Mouse (Mus musculus): ENCODE measurements around the gene Nudt17. TPM values are rescaled to one million over a fixed set of nuclear protein-coding genes. Genes with fewer than 3 reads are reported as not detected.

Gene Nudt17
- total RNA-seq, 1 experiment = 7.4 TPM

GRCm38 (mm10) chr3:96680269-96680956 lies 27.9 kb downstream of the Nudt17 start:
- Histone ChIP-seq H3K36me3 (ENCODE audit: control insufficient read depth, insufficient read depth, low read length, poor library complexity, severe bottlenecking) (no peaks in the 10 kb centered on the region), H3K4me1 (ENCODE audit: control insufficient read depth in 2 of 2, insufficient read depth in 2 of 2, low read length in 2 of 2, poor library complexity in 1 of 2) (peaks cover 27% of the 10 kb centered on the region in 2 experiments), H3K9ac (ENCODE audit: insufficient read depth, low read depth, low read length, poor library complexity, severe bottlenecking) (no peak overlapping the region), H3K4me3 (ENCODE audit: insufficient read depth in 1 of 2, low read depth in 1 of 2, low read length in 2 of 2, poor library complexity in 1 of 2, severe bottlenecking in 1 of 2) (no peak overlapping the region; a peak in 1 of 4 replicates), H3K9me3 (ENCODE audit: control insufficient read depth, insufficient read depth, low read depth, low read length) (no peaks in the 10 kb centered on the region), H3K27ac (ENCODE audit: insufficient read depth, low read depth, low read length, poor library complexity, severe bottlenecking) (no peak overlapping the region)
- no peak for DNase-seq (ENCODE audit: low read depth, low spot score)
- no peak for TF ChIP-seq CHD2 (IDR thresholded peaks at IDR 0.05; ENCODE audit: low read depth, low read length)
- no peak for TF ChIP-seq ZNF384 (IDR thresholded peaks at IDR 0.05; ENCODE audit: low read depth, low read length)
- no peak for TF ChIP-seq ZC3H11A (IDR thresholded peaks at IDR 0.05; ENCODE audit: borderline replicate concordance, low read depth, low read length)
- TF ChIP-seq HCFC1 (IDR thresholded peaks at IDR 0.05; ENCODE audit: borderline replicate concordance, insufficient read depth, low read length) = no peak
- TF ChIP-seq MAFK (IDR thresholded peaks at IDR 0.05; ENCODE audit: insufficient read depth, low read depth, low read length) = no peak
- in situ Hi-C loops (cut with MboI; ENCODE audit: low sequenced_read_pairs in 2 of 2, unreplicated experiment in 2 of 2) = no loop called here

GRCm38 (mm10) chr3:96679159-96679674 lies 29.1 kb downstream of the Nudt17 start:
- H3K4me1 ChIP-seq (ENCODE audit: control insufficient read depth in 2 of 2, insufficient read depth in 2 of 2, low read length in 2 of 2, poor library complexity in 1 of 2) = peaks cover 25 to 29% of the 10 kb centered on the region in 2 experiments
- no peaks in the 10 kb centered on the region for H3K9me3 ChIP-seq (ENCODE audit: control insufficient read depth, insufficient read depth, low read depth, low read length)
- no peak overlapping the region for H3K4me3 ChIP-seq (ENCODE audit: insufficient read depth in 1 of 2, low read depth in 1 of 2, low read length in 2 of 2, poor library complexity in 1 of 2, severe bottlenecking in 1 of 2)
- peak overlapping the region; percentile 90 for H3K27ac ChIP-seq (ENCODE audit: insufficient read depth, low read depth, low read length, poor library complexity, severe bottlenecking)
- H3K36me3 ChIP-seq (ENCODE audit: control insufficient read depth, insufficient read depth, low read length, poor library complexity, severe bottlenecking) = no peaks in the 10 kb centered on the region
- peak overlapping the region; percentile 18; the same call in 1 of the 2 replicates for H3K9ac ChIP-seq (ENCODE audit: insufficient read depth, low read depth, low read length, poor library complexity, severe bottlenecking)
- no peak for TF ChIP-seq CHD2 (IDR thresholded peaks at IDR 0.05; ENCODE audit: low read depth, low read length)
- no peak for TF ChIP-seq ZNF384 (IDR thresholded peaks at IDR 0.05; ENCODE audit: low read depth, low read length)
- no peak for TF ChIP-seq MAFK (IDR thresholded peaks at IDR 0.05; ENCODE audit: insufficient read depth, low read depth, low read length)
- no peak for TF ChIP-seq ZC3H11A (IDR thresholded peaks at IDR 0.05; ENCODE audit: borderline replicate concordance, low read depth, low read length)
- TF ChIP-seq HCFC1 (IDR thresholded peaks at IDR 0.05; ENCODE audit: borderline replicate concordance, insufficient read depth, low read length) = no peak
- in situ Hi-C loops (cut with MboI; ENCODE audit: low sequenced_read_pairs in 2 of 2, unreplicated experiment in 2 of 2) = no loop called here
- DNase-seq (ENCODE audit: low read depth, low spot score) = no peak

GRCm38 (mm10) chr3:96678456-96678855 lies 29.9 kb downstream of the Nudt17 start:
- no peaks in the 10 kb centered on the region for H3K36me3 ChIP-seq (ENCODE audit: control insufficient read depth, insufficient read depth, low read length, poor library complexity, severe bottlenecking)
- in situ Hi-C loops (cut with MboI; ENCODE audit: low sequenced_read_pairs in 2 of 2, unreplicated experiment in 2 of 2) = no loop called here
- H3K9ac ChIP-seq (ENCODE audit: insufficient read depth, low read depth, low read length, poor library complexity, severe bottlenecking) = no peak overlapping the region; the same call in 1 of the 2 replicates
- DNase-seq (ENCODE audit: low read depth, low spot score) = no peak
- TF ChIP-seq CHD2 (IDR thresholded peaks at IDR 0.05; ENCODE audit: low read depth, low read length) (no peak), HCFC1 (IDR thresholded peaks at IDR 0.05; ENCODE audit: borderline replicate concordance, insufficient read depth, low read length) (no peak), ZNF384 (IDR thresholded peaks at IDR 0.05; ENCODE audit: low read depth, low read length) (no peak), MAFK (IDR thresholded peaks at IDR 0.05; ENCODE audit: insufficient read depth, low read depth, low read length) (no peak), ZC3H11A (IDR thresholded peaks at IDR 0.05; ENCODE audit: borderline replicate concordance, low read depth, low read length) (no peak)
- no peaks in the 10 kb centered on the region for H3K9me3 ChIP-seq (ENCODE audit: control insufficient read depth, insufficient read depth, low read depth, low read length)
- no peak overlapping the region for H3K4me3 ChIP-seq (ENCODE audit: insufficient read depth in 1 of 2, low read depth in 1 of 2, low read length in 2 of 2, poor library complexity in 1 of 2, severe bottlenecking in 1 of 2)
- peak overlapping the region; percentile 90 for H3K27ac ChIP-seq (ENCODE audit: insufficient read depth, low read depth, low read length, poor library complexity, severe bottlenecking)
- H3K4me1 ChIP-seq (ENCODE audit: control insufficient read depth in 2 of 2, insufficient read depth in 2 of 2, low read length in 2 of 2, poor library complexity in 1 of 2) = peaks cover 31 to 35% of the 10 kb centered on the region in 2 experiments

GRCm38 (mm10) chr3:96675690-96676089 lies 32.7 kb downstream of the Nudt17 start:
- Histone ChIP-seq H3K4me1 (ENCODE audit: control insufficient read depth in 2 of 2, insufficient read depth in 2 of 2, low read length in 2 of 2, poor library complexity in 1 of 2) (peaks cover 30 to 39% of the 10 kb centered on the region in 2 experiments), H3K4me3 (ENCODE audit: insufficient read depth in 1 of 2, low read depth in 1 of 2, low read length in 2 of 2, poor library complexity in 1 of 2, severe bottlenecking in 1 of 2) (peak overlapping the region in 1 of 2 experiments; percentile 18; a peak in 1 of 4 replicates), H3K9me3 (ENCODE audit: control insufficient read depth, insufficient read depth, low read depth, low read length) (no peaks in the 10 kb centered on the region), H3K9ac (ENCODE audit: insufficient read depth, low read depth, low read length, poor library complexity, severe bottlenecking) (no peak overlapping the region), H3K36me3 (ENCODE audit: control insufficient read depth, insufficient read depth, low read length, poor library complexity, severe bottlenecking) (no peaks in the 10 kb centered on the region), H3K27ac (ENCODE audit: insufficient read depth, low read depth, low read length, poor library complexity, severe bottlenecking) (peak overlapping the region; percentile 92; the same call in 1 of the 2 replicates)
- DNase-seq (ENCODE audit: low read depth, low spot score) = peak; percentile 88
- TF ChIP-seq HCFC1 (IDR thresholded peaks at IDR 0.05; ENCODE audit: borderline replicate concordance, insufficient read depth, low read length) = 0 out of 2 replicates have a peak, but pooled peaks have one; percentile 4
- TF ChIP-seq ZNF384 (IDR thresholded peaks at IDR 0.05; ENCODE audit: low read depth, low read length) = no peak
- in situ Hi-C loops (cut with MboI; ENCODE audit: low sequenced_read_pairs in 2 of 2, unreplicated experiment in 2 of 2) = no loop called here
